Mouse (Mus musculus): ENCODE results near the gene Elmo3. TPM values are rescaled to one million over a fixed set of nuclear protein-coding genes. Genes with fewer than 3 reads are reported as not detected.

The Elmo3 gene
- polyA plus RNA-seq, 2 experiments, result 2.5 to 4.2 TPM

- no peak for TF ChIP-seq CTCF (IDR thresholded peaks at IDR 0.05; ENCODE audit: low read depth)
- no peak for TF ChIP-seq EP300 (IDR thresholded peaks at IDR 0.05; ENCODE audit: low read depth)
- Histone ChIP-seq H3K4me2 (ENCODE audit: low read depth) (no peak overlapping the region; the same call in 1 of the 2 replicates), H3K36me3 (replicated peaks; ENCODE audit: control insufficient read depth, insufficient read depth, low read depth) (no peaks in the 10 kb centered on the region), H3K27me3 (ENCODE audit: control insufficient read depth, insufficient read depth, low read length) (peaks cover 21% of the 10 kb centered on the region), H3K4me3 (ENCODE audit: insufficient read depth in 1 of 2, low read depth in 2 of 2, low read length in 2 of 2) (no peak overlapping the region), H3K9me3 (ENCODE audit: control insufficient read depth, low read length) (no peaks in the 10 kb centered on the region), H3K9ac (replicated peaks) (no peak overlapping the region), H3K4me1 (replicated peaks; ENCODE audit: control insufficient read depth in 2 of 2, insufficient read depth in 2 of 2, low read length in 1 of 2) (peaks cover 10 to 20% of the 10 kb centered on the region in 2 experiments), H3K27ac (no peak overlapping the region)
- DNase-seq (ENCODE audit: low read depth in 3 of 3, low spot score in 3 of 3) (no peak), ATAC-seq (ENCODE audit: insufficient read depth) (no peak)
- 65% methylated on average over 7 of the region's 7 CpGs for WGBS (ENCODE audit: insufficient replicate concordance)
Measured at GRCm38 (mm10) chr8:105260371-105261099, 44.9 kb upstream of the Elmo3 start.

- no peak overlapping the region for H3K27ac ChIP-seq
- TF ChIP-seq CTCF (IDR thresholded peaks at IDR 0.05; ENCODE audit: low read depth) (0 out of 2 replicates have a peak, but pooled peaks have one; percentile 13), EP300 (IDR thresholded peaks at IDR 0.05; ENCODE audit: low read depth) (no peak)
- no peaks in the 10 kb centered on the region for H3K36me3 ChIP-seq (replicated peaks; ENCODE audit: control insufficient read depth, insufficient read depth, low read depth)
- WGBS (ENCODE audit: insufficient replicate concordance), result 66% methylated on average over 12 of the region's 12 CpGs
- H3K9ac ChIP-seq (replicated peaks), result no peak overlapping the region
- no peaks in the 10 kb centered on the region for H3K9me3 ChIP-seq (ENCODE audit: control insufficient read depth, low read length)
- ATAC-seq (ENCODE audit: insufficient read depth), result no peak
- no peak overlapping the region for H3K4me2 ChIP-seq (ENCODE audit: low read depth)
- no peak overlapping the region for H3K4me3 ChIP-seq (ENCODE audit: insufficient read depth in 1 of 2, low read depth in 2 of 2, low read length in 2 of 2)
- peaks cover 25% of the 10 kb centered on the region for H3K27me3 ChIP-seq (ENCODE audit: control insufficient read depth, insufficient read depth, low read length)
- no peak for DNase-seq (ENCODE audit: low read depth in 3 of 3, low spot score in 3 of 3)
- H3K4me1 ChIP-seq (replicated peaks; ENCODE audit: control insufficient read depth in 2 of 2, insufficient read depth in 2 of 2, low read length in 1 of 2), result peaks cover 6 to 16% of the 10 kb centered on the region in 2 experiments
Measured at GRCm38 (mm10) chr8:105261326-105261980, 43.9 kb upstream of the Elmo3 start.

GRCm38 (mm10) chr8:105263244-105263912, 42.0 kb upstream of the Elmo3 start:
- ATAC-seq (ENCODE audit: insufficient read depth), result no peak
- H3K27me3 ChIP-seq (ENCODE audit: control insufficient read depth, insufficient read depth, low read length), result peaks cover 43% of the 10 kb centered on the region
- no peak overlapping the region for H3K9ac ChIP-seq (replicated peaks)

GRCm38 (mm10) chr8:105264024-105264982, 41.1 kb upstream of the Elmo3 start, which contains the start of the genes Tradd and Fbxl8:
Gene Tradd (minus strand): TSS chr8:105264609.
Gene Fbxl8 (plus strand): TSS chr8:105264648.
- ATAC-seq (ENCODE audit: insufficient read depth) (peak; percentile 82), DNase-seq (ENCODE audit: low read depth in 3 of 3, low spot score in 3 of 3) (peak in 2 of 3 experiments; percentile 52 to 58)
- peaks cover 43% of the 10 kb centered on the region for H3K27me3 ChIP-seq (ENCODE audit: control insufficient read depth, insufficient read depth, low read length)
- H3K9me3 ChIP-seq (ENCODE audit: control insufficient read depth, low read length), result no peaks in the 10 kb centered on the region
- WGBS (ENCODE audit: insufficient replicate concordance), result 1% methylated on average over 54 of the region's 54 CpGs
- peak within 1 kb of the TSS; percentile 86 for H3K9ac ChIP-seq (replicated peaks)
- H3K4me1 ChIP-seq (replicated peaks; ENCODE audit: control insufficient read depth in 2 of 2, insufficient read depth in 2 of 2, low read length in 1 of 2), result peaks cover 6 to 16% of the 10 kb centered on the region in 2 experiments
- no peak within 1 kb of the TSS for H3K27ac ChIP-seq
- peak within 1 kb of the TSS; percentile 98 for H3K4me2 ChIP-seq (ENCODE audit: low read depth)
- TF ChIP-seq EP300 (IDR thresholded peaks at IDR 0.05; ENCODE audit: low read depth), result no peak
- TF ChIP-seq CTCF (IDR thresholded peaks at IDR 0.05; ENCODE audit: low read depth), result no peak
- H3K4me3 ChIP-seq (ENCODE audit: insufficient read depth in 1 of 2, low read depth in 2 of 2, low read length in 2 of 2), result peak within 1 kb of the TSS; percentile 78 to 89
- H3K36me3 ChIP-seq (replicated peaks; ENCODE audit: control insufficient read depth, insufficient read depth, low read depth), result no peaks in the 10 kb centered on the region

More at GRCm38 (mm10) chr8:105263244-105263912, 42.0 kb upstream of the Elmo3 start:
- no peaks in the 10 kb centered on the region for H3K9me3 ChIP-seq (ENCODE audit: control insufficient read depth, low read length)
- DNase-seq (ENCODE audit: low read depth in 3 of 3, low spot score in 3 of 3), result no peak
- no peaks in the 10 kb centered on the region for H3K36me3 ChIP-seq (replicated peaks; ENCODE audit: control insufficient read depth, insufficient read depth, low read depth)
- TF ChIP-seq CTCF (IDR thresholded peaks at IDR 0.05; ENCODE audit: low read depth), result no peak
- peaks cover 6 to 16% of the 10 kb centered on the region in 2 experiments for H3K4me1 ChIP-seq (replicated peaks; ENCODE audit: control insufficient read depth in 2 of 2, insufficient read depth in 2 of 2, low read length in 1 of 2)
- WGBS (ENCODE audit: insufficient replicate concordance), result 43% methylated on average over 16 of the region's 16 CpGs
- H3K27ac ChIP-seq, result no peak overlapping the region
- peak overlapping the region; percentile 78 to 89; a peak in 3 of 4 replicates for H3K4me3 ChIP-seq (ENCODE audit: insufficient read depth in 1 of 2, low read depth in 2 of 2, low read length in 2 of 2)
- peak overlapping the region; percentile 98 for H3K4me2 ChIP-seq (ENCODE audit: low read depth)
